16 mouse cellular contexts compared by ENCODE assay signal in the genomic region with DNA sequence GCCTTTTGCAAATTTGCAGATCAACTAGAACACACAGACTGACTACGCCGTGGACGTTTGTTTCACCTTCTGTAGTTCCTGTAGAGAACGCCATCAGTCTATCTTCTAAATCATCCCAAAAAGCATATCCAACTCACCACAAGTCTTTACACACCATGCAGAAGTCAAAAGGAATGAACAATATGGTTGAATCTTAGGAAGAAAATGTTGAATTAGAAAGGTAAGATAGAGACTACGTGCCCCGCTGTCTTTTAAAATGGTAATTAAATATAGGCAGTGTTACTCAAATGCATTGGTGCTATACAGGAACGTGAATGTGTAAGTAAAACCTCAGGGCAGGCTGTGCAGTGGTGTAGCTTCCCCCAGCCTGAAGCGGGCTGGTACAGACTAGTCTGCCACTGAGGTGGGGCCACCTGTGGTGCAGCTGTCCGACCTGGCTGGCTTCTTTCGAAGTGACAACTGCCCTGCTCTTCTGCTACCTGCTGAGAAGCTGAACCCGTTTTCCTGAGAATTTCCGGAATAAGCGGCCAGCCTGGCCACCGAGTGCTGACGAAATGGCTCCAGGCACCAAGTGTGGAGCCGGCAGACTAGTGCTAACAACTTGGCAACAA.
"Had no signal": no experiment of that assay in that cellular context is flagged by ENCODE, and none has a peak within 500 bp of the region (broad histone marks: within the 10 kb centered on the region; RNA-seq: fewer than 3 reads in every experiment).

No protein-coding gene starts in this region.

- H3K27me3 ChIP-seq: kidney, embryonic 15.5 days; limb, embryonic 12.5 days; lung, embryonic 15.5 days; midbrain, embryonic 12.5 days; neural tube, embryonic 13.5 days; stomach, embryonic 15.5 days had no signal

- H3K9ac ChIP-seq: kidney, embryonic 15.5 days; limb, embryonic 12.5 days; liver, embryonic 13.5 days; liver, postnatal 0 days; lung, embryonic 15.5 days; midbrain, embryonic 12.5 days; neural tube, embryonic 13.5 days; stomach, embryonic 15.5 days had no signal

- H3K36me3 ChIP-seq: kidney, embryonic 15.5 days; limb, embryonic 12.5 days; liver, embryonic 13.5 days; lung, embryonic 15.5 days; midbrain, embryonic 12.5 days; neural tube, embryonic 13.5 days; stomach, embryonic 15.5 days had no signal

- H3K4me3 ChIP-seq: kidney, embryonic 15.5 days; left cerebral cortex, adult 2 months; limb, embryonic 12.5 days; liver, embryonic 13.5 days; lung, embryonic 15.5 days; midbrain, embryonic 12.5 days; neural tube, embryonic 13.5 days; stomach, embryonic 15.5 days had no signal

- ATAC-seq: liver, postnatal 0 days; midbrain, embryonic 16.5 days had no signal

- H3K4me2 ChIP-seq: kidney, embryonic 15.5 days; limb, embryonic 12.5 days; liver, embryonic 13.5 days; lung, embryonic 15.5 days; midbrain, embryonic 12.5 days; neural tube, embryonic 13.5 days; stomach, embryonic 15.5 days had no signal

- H3K27ac ChIP-seq: kidney, embryonic 15.5 days; left cerebral cortex, adult 2 months; limb, embryonic 12.5 days; liver, embryonic 13.5 days; lung, embryonic 15.5 days; midbrain, embryonic 12.5 days; neural tube, embryonic 13.5 days; stomach, embryonic 15.5 days had no signal

- H3K9me3 ChIP-seq: kidney, embryonic 15.5 days; limb, embryonic 12.5 days; liver, embryonic 13.5 days; lung, embryonic 15.5 days; midbrain, embryonic 12.5 days; neural tube, embryonic 13.5 days; stomach, embryonic 15.5 days had no signal

- DNase-seq: kidney, postnatal 14 days; liver; liver, embryonic 13.5 days; liver, postnatal 0 days; lung, postnatal 14 days; retina, postnatal 1 day; right cerebral cortex, postnatal 14 days; thymus, postnatal 4 days had no signal
